Mouse (Mus musculus): ENCODE measurements around the gene Hsd17b12.

DNA sequence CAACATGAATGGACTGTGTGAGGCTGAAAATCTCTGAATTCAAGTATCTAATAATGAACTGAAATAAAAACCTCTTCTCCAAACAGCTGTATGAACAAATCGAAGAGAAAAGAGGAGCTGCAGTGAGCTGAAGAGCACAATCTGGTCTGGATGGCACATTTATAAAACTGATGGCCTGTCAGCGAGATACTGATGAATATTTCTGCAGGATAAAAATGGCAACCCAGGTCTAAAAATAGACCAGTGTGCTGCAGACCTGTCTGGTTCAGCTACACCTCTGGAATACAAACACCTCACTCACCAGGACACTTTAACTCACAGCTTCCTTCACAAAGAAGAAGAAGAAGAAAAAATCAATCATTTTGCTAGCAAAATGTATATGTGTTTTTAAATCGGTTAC, 29.3 kb downstream of the Hsd17b12 start:
- TF ChIP-seq CTCF (IDR thresholded peaks at IDR 0.05; ENCODE audit: extremely low read depth, insufficient read depth, insufficient read length, insufficient replicate concordance) (no peak), POLR2A (IDR thresholded peaks at IDR 0.05; ENCODE audit: low read depth, low read length) (no peak)
